Mouse (Mus musculus) liver, embryonic 14.5 days (tissue): ENCODE data around the gene Nipa2.
A peak's percentile ranks its signal among the peaks of the same experiment; 100 is the strongest.

ENCODE experiments used
- CTCF ChIP-seq: IDR thresholded peaks from 2 replicates; pipeline ENCODE4 v1.5.1; 2016; ENCODE audit warnings: antibody characterized with exemption, low read depth, control low read depth
- EP300 ChIP-seq: IDR thresholded peaks from 2 replicates; pipeline ENCODE4 v1.6.1; 2016; ENCODE audit warnings: antibody characterized with exemption, low read depth

DNA sequence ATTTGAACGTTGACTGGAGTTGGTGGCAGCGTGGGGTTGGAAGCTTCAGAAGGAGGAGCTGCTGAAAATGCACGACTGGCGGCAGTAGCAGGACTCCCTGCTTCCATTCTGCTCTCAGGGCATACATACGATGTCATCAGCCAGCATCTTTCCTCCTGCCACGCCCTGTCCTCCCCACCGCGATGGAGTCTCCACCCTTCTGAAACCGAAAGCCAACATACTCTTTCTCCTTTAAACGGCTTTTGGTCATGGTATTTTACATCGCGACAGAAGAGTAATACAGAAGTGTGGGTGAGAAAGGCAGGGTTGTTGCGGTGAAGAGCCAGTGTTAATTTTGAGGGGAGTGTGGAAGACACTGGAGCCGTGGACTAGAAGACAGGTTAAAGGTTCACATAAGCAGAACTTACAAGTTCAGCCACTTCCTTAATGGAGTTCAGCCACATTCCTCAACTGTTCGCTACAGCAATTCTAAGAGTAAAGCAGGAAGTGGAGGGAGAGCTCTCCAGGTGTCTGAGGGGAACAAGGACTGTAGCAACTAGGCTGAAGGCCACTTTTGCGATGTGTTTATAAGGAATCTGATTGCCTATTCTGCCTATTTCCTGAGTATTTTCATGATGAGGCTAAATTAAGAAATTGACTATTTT, 6.1 kb upstream of the Nipa2 start:
- peak; percentile 33; the same call in 1 of the 2 replicates for TF ChIP-seq CTCF
- no peak for TF ChIP-seq EP300
